Mouse (Mus musculus): ENCODE measurements around the gene 6030458C11Rik. TPM values are rescaled to one million over a fixed set of nuclear protein-coding genes. Genes with fewer than 3 reads are reported as not detected.

The 6030458C11Rik gene
- polyA plus RNA-seq, 1 experiment from 2014 or later = 10.0 TPM

- no peak overlapping the region for H3K4me3 ChIP-seq (ENCODE audit: low read depth, low read length)
- no peak overlapping the region for H3K27ac ChIP-seq (ENCODE audit: low read depth, low read length)
- ATAC-seq = no peak
- H3K27me3 ChIP-seq (replicated peaks; ENCODE audit: control insufficient read depth, insufficient read depth, low read length) = no peaks in the 10 kb centered on the region
- no peak overlapping the region for H3K9ac ChIP-seq (ENCODE audit: low read depth, low read length)
- H3K36me3 ChIP-seq (ENCODE audit: control insufficient read depth, insufficient read depth) = peaks cover 53% of the 10 kb centered on the region
- WGBS = 87% methylated on average over 12 of the region's 12 CpGs
- TF ChIP-seq CTCF (IDR thresholded peaks at IDR 0.05; ENCODE audit: low read depth) = no peak
- no peaks in the 10 kb centered on the region for H3K9me3 ChIP-seq (ENCODE audit: control insufficient read depth)
- H3K4me1 ChIP-seq (replicated peaks; ENCODE audit: control insufficient read depth, insufficient read depth, low read length) = no peaks in the 10 kb centered on the region
- H3K4me2 ChIP-seq (replicated peaks; ENCODE audit: low read depth) = no peak overlapping the region
Observed at GRCm38 (mm10) chr15:12857840-12858516, 33.5 kb upstream of the 6030458C11Rik start.

GRCm38 (mm10) chr15:12856780-12857179, 32.3 kb upstream of the 6030458C11Rik start:
- Histone ChIP-seq H3K4me1 (replicated peaks; ENCODE audit: control insufficient read depth, insufficient read depth, low read length) (no peaks in the 10 kb centered on the region), H3K9ac (ENCODE audit: low read depth, low read length) (no peak overlapping the region), H3K36me3 (ENCODE audit: control insufficient read depth, insufficient read depth) (peaks cover 52% of the 10 kb centered on the region), H3K27ac (ENCODE audit: low read depth, low read length) (no peak overlapping the region), H3K27me3 (replicated peaks; ENCODE audit: control insufficient read depth, insufficient read depth, low read length) (no peaks in the 10 kb centered on the region), H3K9me3 (ENCODE audit: control insufficient read depth) (no peaks in the 10 kb centered on the region), H3K4me2 (replicated peaks; ENCODE audit: low read depth) (no peak overlapping the region), H3K4me3 (ENCODE audit: low read depth, low read length) (no peak overlapping the region)
- WGBS = 82% methylated on average over 6 of the region's 6 CpGs
- no peak for TF ChIP-seq CTCF (IDR thresholded peaks at IDR 0.05; ENCODE audit: low read depth)
- no peak for ATAC-seq

GRCm38 (mm10) chr15:12853471-12853870, 29.0 kb upstream of the 6030458C11Rik start:
- ATAC-seq = no peak
- H3K9ac ChIP-seq (ENCODE audit: low read depth, low read length) = no peak overlapping the region
- no peaks in the 10 kb centered on the region for H3K27me3 ChIP-seq (replicated peaks; ENCODE audit: control insufficient read depth, insufficient read depth, low read length)
- no peak overlapping the region for H3K4me2 ChIP-seq (replicated peaks; ENCODE audit: low read depth)
- no peaks in the 10 kb centered on the region for H3K4me1 ChIP-seq (replicated peaks; ENCODE audit: control insufficient read depth, insufficient read depth, low read length)
- 94% methylated on average over 8 of the region's 8 CpGs for WGBS
- peaks cover 54% of the 10 kb centered on the region for H3K36me3 ChIP-seq (ENCODE audit: control insufficient read depth, insufficient read depth)
- H3K4me3 ChIP-seq (ENCODE audit: low read depth, low read length) = no peak overlapping the region
- no peak overlapping the region for H3K27ac ChIP-seq (ENCODE audit: low read depth, low read length)
- TF ChIP-seq CTCF (IDR thresholded peaks at IDR 0.05; ENCODE audit: low read depth) = no peak
- no peaks in the 10 kb centered on the region for H3K9me3 ChIP-seq (ENCODE audit: control insufficient read depth)

GRCm38 (mm10) chr15:12849373-12849772, 24.9 kb upstream of the 6030458C11Rik start:
- H3K9me3 ChIP-seq (ENCODE audit: control insufficient read depth) = no peaks in the 10 kb centered on the region
- H3K4me2 ChIP-seq (replicated peaks; ENCODE audit: low read depth) = no peak overlapping the region
- no peak for ATAC-seq
- no peak overlapping the region for H3K9ac ChIP-seq (ENCODE audit: low read depth, low read length)
- H3K4me3 ChIP-seq (ENCODE audit: low read depth, low read length) = no peak overlapping the region
- no peaks in the 10 kb centered on the region for H3K27me3 ChIP-seq (replicated peaks; ENCODE audit: control insufficient read depth, insufficient read depth, low read length)
- peak; percentile 44 for TF ChIP-seq CTCF (IDR thresholded peaks at IDR 0.05; ENCODE audit: low read depth)
- peaks cover 68% of the 10 kb centered on the region for H3K36me3 ChIP-seq (ENCODE audit: control insufficient read depth, insufficient read depth)
- no peaks in the 10 kb centered on the region for H3K4me1 ChIP-seq (replicated peaks; ENCODE audit: control insufficient read depth, insufficient read depth, low read length)
- 85% methylated on average over 4 of the region's 4 CpGs for WGBS
- H3K27ac ChIP-seq (ENCODE audit: low read depth, low read length) = no peak overlapping the region

GRCm38 (mm10) chr15:12848196-12848975, 23.9 kb upstream of the 6030458C11Rik start:
- peaks cover 69% of the 10 kb centered on the region for H3K36me3 ChIP-seq (ENCODE audit: control insufficient read depth, insufficient read depth)
- no peak for ATAC-seq
- H3K4me2 ChIP-seq (replicated peaks; ENCODE audit: low read depth) = no peak overlapping the region
- H3K9me3 ChIP-seq (ENCODE audit: control insufficient read depth) = no peaks in the 10 kb centered on the region
- 74% methylated on average over 11 of the region's 11 CpGs for WGBS
- no peak overlapping the region for H3K4me3 ChIP-seq (ENCODE audit: low read depth, low read length)
- H3K27ac ChIP-seq (ENCODE audit: low read depth, low read length) = no peak overlapping the region
- no peak overlapping the region for H3K9ac ChIP-seq (ENCODE audit: low read depth, low read length)
- H3K4me1 ChIP-seq (replicated peaks; ENCODE audit: control insufficient read depth, insufficient read depth, low read length) = no peaks in the 10 kb centered on the region
- no peak for TF ChIP-seq CTCF (IDR thresholded peaks at IDR 0.05; ENCODE audit: low read depth)
- H3K27me3 ChIP-seq (replicated peaks; ENCODE audit: control insufficient read depth, insufficient read depth, low read length) = no peaks in the 10 kb centered on the region

GRCm38 (mm10) chr15:12842833-12843232, 18.4 kb upstream of the 6030458C11Rik start:
- H3K9me3 ChIP-seq (ENCODE audit: control insufficient read depth) = no peaks in the 10 kb centered on the region
- H3K27me3 ChIP-seq (replicated peaks; ENCODE audit: control insufficient read depth, insufficient read depth, low read length) = no peaks in the 10 kb centered on the region
- no peak for ATAC-seq
- WGBS = 80% methylated on average over 7 of the region's 7 CpGs
- H3K4me1 ChIP-seq (replicated peaks; ENCODE audit: control insufficient read depth, insufficient read depth, low read length) = no peaks in the 10 kb centered on the region
- no peak overlapping the region for H3K27ac ChIP-seq (ENCODE audit: low read depth, low read length)
- H3K36me3 ChIP-seq (ENCODE audit: control insufficient read depth, insufficient read depth) = peaks cover 70% of the 10 kb centered on the region
- no peak overlapping the region for H3K9ac ChIP-seq (ENCODE audit: low read depth, low read length)
- no peak overlapping the region for H3K4me3 ChIP-seq (ENCODE audit: low read depth, low read length)
- no peak overlapping the region for H3K4me2 ChIP-seq (replicated peaks; ENCODE audit: low read depth)
- peak; percentile 38; the same call in 1 of the 2 replicates for TF ChIP-seq CTCF (IDR thresholded peaks at IDR 0.05; ENCODE audit: low read depth)

Data from intestine, postnatal 0 days (tissue).